Mouse (Mus musculus): ENCODE results near the gene Kpna3. TPM values are rescaled to one million over a fixed set of nuclear protein-coding genes. Genes with fewer than 3 reads are reported as not detected.

The Kpna3 gene
- total RNA-seq, 2 experiments from 2014 or later: 70.5 to 74.2 TPM

DNA sequence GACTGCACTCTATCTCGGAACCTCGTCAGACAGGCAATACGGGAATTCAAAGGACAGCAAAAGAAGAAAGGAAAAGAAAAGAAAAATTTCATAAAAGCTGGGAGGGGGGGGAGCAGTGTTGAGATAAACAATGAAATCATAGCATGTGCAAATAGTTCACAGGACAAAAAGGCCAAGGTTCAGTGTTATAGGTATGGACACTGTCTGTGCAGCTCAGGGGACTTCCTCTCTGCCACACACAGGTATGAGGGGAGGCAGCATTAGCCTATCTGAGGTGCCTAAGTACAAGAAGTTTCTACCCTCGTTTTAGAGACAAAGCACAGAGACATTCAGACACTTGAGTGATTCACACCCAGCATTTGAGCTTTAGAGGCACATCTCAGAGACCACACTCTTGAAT is 118.5 kb downstream of the Kpna3 start:
- DNase-seq (ENCODE audit: low spot score in 2 of 2): no peak

- DNase-seq (ENCODE audit: low spot score in 2 of 2): no peak
Observed at GRCm38 (mm10) chr14:61320765-61321164, 118.9 kb downstream of the Kpna3 start.

DNA sequence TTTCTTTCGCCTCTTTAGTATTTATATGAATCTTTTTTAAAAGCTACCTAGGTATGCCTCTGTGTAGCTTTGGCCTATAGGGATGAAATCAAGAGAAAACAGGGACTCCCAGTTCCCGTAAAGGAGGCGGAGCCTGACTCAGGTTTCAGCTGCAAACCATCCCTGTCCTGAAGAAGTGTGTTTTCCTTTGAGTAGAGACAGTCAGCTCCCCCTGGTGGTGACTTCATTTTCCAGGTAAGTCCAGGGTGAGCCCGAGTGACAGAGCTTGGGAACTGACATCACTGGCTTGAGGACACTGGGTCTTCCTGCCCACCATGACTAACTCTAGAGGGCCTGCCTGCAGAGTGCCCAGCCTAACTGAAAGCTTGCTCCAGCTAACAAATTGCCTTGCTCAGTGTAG is 122.8 kb downstream of the Kpna3 start:
- peak; percentile 39 to 57 for DNase-seq (ENCODE audit: low spot score in 2 of 2)

Other genes with a start within 250 kb of the Kpna3 start
- under 1 TPM; 0.33 to 0.41 TPM for gene Sgcg, start 181.4 kb downstream of the Kpna3 start, total RNA-seq (2021)
- gene Arl11, start 130.1 kb downstream of the Kpna3 start, total RNA-seq (2021): under 1 TPM; 0.51 to 0.73 TPM
- gene Ebpl, start 79.4 kb downstream of the Kpna3 start, total RNA-seq (2021): 1 to 10 TPM; 6.3 to 7.0 TPM
- gene Spryd7, start 117.0 kb upstream of the Kpna3 start, total RNA-seq (2021): 10 to 100 TPM; 40.1 to 41.8 TPM
- 10 to 100 TPM; 14.5 to 18.6 TPM for gene Trim13, start 158.4 kb upstream of the Kpna3 start, total RNA-seq (2021)
- 1 to 10 TPM; 1.4 to 1.5 TPM for gene Kcnrg, start 167.6 kb upstream of the Kpna3 start, total RNA-seq (2021)

Measured in layer of hippocampus, postnatal 10 days (tissue).